ENCODE assay signal across 15 mouse cellular contexts in the genomic region with DNA sequence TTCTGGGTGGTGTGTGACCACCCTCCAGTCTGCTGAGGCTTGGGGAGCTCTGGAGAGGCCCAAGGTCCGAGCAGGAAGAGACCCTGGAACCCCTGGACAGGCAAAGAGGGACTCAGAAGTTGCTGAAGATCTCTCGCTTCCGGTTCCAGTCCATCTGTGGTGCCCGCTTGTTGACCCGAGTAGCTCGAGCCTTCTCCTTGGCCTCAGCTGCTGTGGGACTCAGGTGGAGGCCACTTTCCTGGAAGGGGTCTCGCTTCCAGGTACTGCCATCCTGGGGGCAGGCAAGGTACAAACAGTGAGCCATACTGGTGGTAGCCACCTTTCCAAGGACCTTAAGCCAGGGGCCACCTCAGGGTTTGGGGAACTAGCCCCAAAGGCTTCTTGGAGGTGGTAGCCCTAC. TPM values are rescaled to one million over a fixed set of nuclear protein-coding genes. Genes with fewer than 3 reads are reported as not detected.
A peak's percentile ranks its signal among the peaks of the same experiment; 100 is the strongest.
DNase-seq lines count a peak whose midpoint lies in the region; ATAC-seq and TF ChIP-seq lines count a peak whose summit lies in the region.
"Had no signal": no experiment of that assay in that cellular context is flagged by ENCODE, and none has a peak within 500 bp of the region (broad histone marks: within the 10 kb centered on the region; RNA-seq: fewer than 3 reads in every experiment).

No protein-coding gene starts in this region.

- no peak overlapping the region for H3K4me2 ChIP-seq in hindbrain, embryonic 14.5 days (replicated peaks)
- H3K4me2 ChIP-seq in neural tube, embryonic 13.5 days, result no peak overlapping the region
- no peak overlapping the region for H3K4me2 ChIP-seq in intestine, embryonic 14.5 days (ENCODE audit: low read length)
- no peak overlapping the region for H3K4me2 ChIP-seq in stomach, postnatal 0 days (replicated peaks; ENCODE audit: low read depth)

- H3K9me3 ChIP-seq in hindbrain, embryonic 10.5 days, result no peaks in the 10 kb centered on the region
- no peaks in the 10 kb centered on the region for H3K9me3 ChIP-seq in hindbrain, embryonic 14.5 days (ENCODE audit: control insufficient read depth, low read length)
- H3K9me3 ChIP-seq in neural tube, embryonic 13.5 days, result no peaks in the 10 kb centered on the region
- no peaks in the 10 kb centered on the region for H3K9me3 ChIP-seq in intestine, embryonic 14.5 days (ENCODE audit: control insufficient read depth, low read length)
- H3K9me3 ChIP-seq in stomach, postnatal 0 days (ENCODE audit: control insufficient read depth, low read length), result no peaks in the 10 kb centered on the region

- H3K36me3 ChIP-seq in hindbrain, embryonic 10.5 days, result peaks cover 32% of the 10 kb centered on the region
- H3K36me3 ChIP-seq in hindbrain, embryonic 14.5 days (replicated peaks; ENCODE audit: control insufficient read depth, insufficient read depth), result peaks cover 13% of the 10 kb centered on the region
- peaks cover 17% of the 10 kb centered on the region for H3K36me3 ChIP-seq in neural tube, embryonic 13.5 days
- H3K36me3 ChIP-seq in intestine, embryonic 14.5 days (ENCODE audit: control insufficient read depth, insufficient read depth, low read length), result peaks cover 13% of the 10 kb centered on the region
- H3K36me3 ChIP-seq in stomach, postnatal 0 days (ENCODE audit: control insufficient read depth, insufficient read depth, low read length), result peaks cover 3% of the 10 kb centered on the region; the same call in 1 of the 2 replicates

- no peak for TF ChIP-seq EP300 in stomach, postnatal 0 days (optimal IDR thresholded peaks at IDR 0.05)

- no peak for ATAC-seq in hindbrain, embryonic 14.5 days (ENCODE audit: low FRiP score)
- no peak for ATAC-seq in neural tube, embryonic 13.5 days (ENCODE audit: low read depth)
- ATAC-seq in intestine, embryonic 14.5 days (replicated peaks; ENCODE audit: low FRiP score, low TSS enrichment, low read depth), result no peak
- ATAC-seq in stomach, postnatal 0 days (ENCODE audit: low FRiP score, low TSS enrichment), result no peak

- H3K27ac ChIP-seq in hindbrain, embryonic 10.5 days, result peak overlapping the region; percentile 77
- no peak overlapping the region; the same call in 1 of the 2 replicates for H3K27ac ChIP-seq in hindbrain, embryonic 14.5 days
- peak overlapping the region; percentile 67; the same call in 1 of the 2 replicates for H3K27ac ChIP-seq in neural tube, embryonic 13.5 days (replicated peaks)
- peak overlapping the region; percentile 92 for H3K27ac ChIP-seq in intestine, embryonic 14.5 days (ENCODE audit: low read depth)
- peak overlapping the region; percentile 78 for H3K27ac ChIP-seq in stomach, postnatal 0 days (replicated peaks)

- H3K9ac ChIP-seq in hindbrain, embryonic 14.5 days, result no peak overlapping the region
- H3K9ac ChIP-seq in neural tube, embryonic 13.5 days, result no peak overlapping the region
- H3K9ac ChIP-seq in intestine, embryonic 14.5 days (ENCODE audit: low read length), result no peak overlapping the region
- H3K9ac ChIP-seq in stomach, postnatal 0 days (ENCODE audit: low read length), result no peak overlapping the region

- H3K27me3 ChIP-seq in hindbrain, embryonic 10.5 days (ENCODE audit: insufficient read depth, poor library complexity, severe bottlenecking), result no peaks in the 10 kb centered on the region
- no peaks in the 10 kb centered on the region for H3K27me3 ChIP-seq in hindbrain, embryonic 14.5 days (ENCODE audit: control insufficient read depth, insufficient read depth, low read length)
- H3K27me3 ChIP-seq in neural tube, embryonic 13.5 days, result no peaks in the 10 kb centered on the region
- no peaks in the 10 kb centered on the region for H3K27me3 ChIP-seq in intestine, embryonic 14.5 days (replicated peaks; ENCODE audit: control insufficient read depth, insufficient read depth, low read length)
- H3K27me3 ChIP-seq in stomach, postnatal 0 days (ENCODE audit: control insufficient read depth, insufficient read depth, low read length), result no peaks in the 10 kb centered on the region
- H3K27me3 ChIP-seq: CH12.LX had no signal

- TF ChIP-seq CTCF in stomach, postnatal 0 days (IDR thresholded peaks at IDR 0.05; ENCODE audit: low read depth), result no peak

- DNase-seq in hindbrain, embryonic 10.5 days (ENCODE audit: low spot score), result no peak
- DNase-seq in hindbrain, embryonic 14.5 days (ENCODE audit: low spot score), result no peak
- DNase-seq in neural tube, embryonic 10.5 days (ENCODE audit: extremely low spot score, low spot score), result no peak
- no peak for DNase-seq in intestine, embryonic 14.5 days (ENCODE audit: low spot score)
- DNase-seq in stomach, postnatal 0 days (ENCODE audit: low spot score), result no peak
- no peak for DNase-seq in left cerebral cortex, adult 8-10 months (ENCODE audit: low spot score in 2 of 2)
- no peak for DNase-seq in retina, postnatal 1 day
- DNase-seq: cerebellum, adult 9-11 months; gastrocnemius, postnatal 10 days; right cerebral cortex, adult 18-20 months had no signal

- no peak overlapping the region for H3K4me3 ChIP-seq in hindbrain, embryonic 10.5 days
- no peak overlapping the region for H3K4me3 ChIP-seq in hindbrain, embryonic 14.5 days (replicated peaks; ENCODE audit: low read length)
- no peak overlapping the region for H3K4me3 ChIP-seq in neural tube, embryonic 13.5 days
- H3K4me3 ChIP-seq in intestine, embryonic 14.5 days (ENCODE audit: low read depth, low read length), result no peak overlapping the region
- no peak overlapping the region for H3K4me3 ChIP-seq in stomach, postnatal 0 days (ENCODE audit: low read depth, low read length)

- H3K4me1 ChIP-seq in hindbrain, embryonic 10.5 days (replicated peaks), result peaks cover 57% of the 10 kb centered on the region
- no peaks in the 10 kb centered on the region for H3K4me1 ChIP-seq in hindbrain, embryonic 14.5 days (replicated peaks; ENCODE audit: control insufficient read depth, insufficient read depth, low read length)
- H3K4me1 ChIP-seq in neural tube, embryonic 13.5 days (replicated peaks), result peaks cover 31% of the 10 kb centered on the region
- H3K4me1 ChIP-seq in intestine, embryonic 14.5 days (replicated peaks; ENCODE audit: control insufficient read depth, insufficient read depth, low read length), result peaks cover 30% of the 10 kb centered on the region
- no peaks in the 10 kb centered on the region; the same call in 1 of the 2 replicates for H3K4me1 ChIP-seq in stomach, postnatal 0 days (replicated peaks; ENCODE audit: control insufficient read depth, insufficient read depth)

- 91% methylated on average over 7 of the region's 7 CpGs for WGBS in hindbrain, embryonic 10.5 days
- WGBS in hindbrain, embryonic 14.5 days, result 90% methylated on average over 7 of the region's 7 CpGs
- 88% methylated on average over 7 of the region's 7 CpGs for WGBS in neural tube, embryonic 13.5 days
- WGBS in intestine, embryonic 14.5 days, result 89% methylated on average over 7 of the region's 7 CpGs
- 88% methylated on average over 7 of the region's 7 CpGs for WGBS in stomach, postnatal 0 days

RNA-seq across cellular contexts. Expression of a gene that starts 7.6 kb away (rescaled TPM):
- 19.9 and 27.1 TPM in 2 replicates for polyA plus RNA-seq in hindbrain, embryonic 10.5 days (2016; fragmentation: Nextera tagmentation; extraction: Ambion mirVana)
- 7.8 and 8.2 TPM in 2 replicates for polyA plus RNA-seq in hindbrain, embryonic 14.5 days (2014; fragmentation: Nextera tagmentation; extraction: Ambion mirVana)
- 7.4 and 9.7 TPM in 2 replicates for polyA plus RNA-seq in neural tube, embryonic 13.5 days (2015; fragmentation: Nextera tagmentation; extraction: Ambion mirVana)
- polyA plus RNA-seq in intestine, embryonic 14.5 days (2014; fragmentation: Nextera tagmentation; extraction: Ambion mirVana), result 18.6 and 22.9 TPM in 2 replicates
- 8.0 and 8.4 TPM in 2 replicates for polyA plus RNA-seq in stomach, postnatal 0 days (2015; fragmentation: Nextera tagmentation; extraction: Ambion mirVana)
- 1 to 10 TPM; 5.7 to 7.0 (median 6.1) TPM for total RNA-seq in left cerebral cortex, adult 8-10 months (2022)

RNA-seq across cellular contexts. Expression of a gene that starts 7.7 kb away (rescaled TPM):
- 64.1 and 86.9 TPM in 2 replicates for polyA plus RNA-seq in hindbrain, embryonic 10.5 days (2016; fragmentation: Nextera tagmentation; extraction: Ambion mirVana)
- polyA plus RNA-seq in hindbrain, embryonic 14.5 days (2014; fragmentation: Nextera tagmentation; extraction: Ambion mirVana), result 74.7 and 76.7 TPM in 2 replicates
- polyA plus RNA-seq in neural tube, embryonic 13.5 days (2015; fragmentation: Nextera tagmentation; extraction: Ambion mirVana), result 62.5 and 73.0 TPM in 2 replicates
- 55.8 and 59.3 TPM in 2 replicates for polyA plus RNA-seq in intestine, embryonic 14.5 days (2014; fragmentation: Nextera tagmentation; extraction: Ambion mirVana)
- polyA plus RNA-seq in stomach, postnatal 0 days (2015; fragmentation: Nextera tagmentation; extraction: Ambion mirVana), result 36.2 and 37.0 TPM in 2 replicates
- 100 to 1,000 TPM; 123 to 148 (median 137) TPM for total RNA-seq in left cerebral cortex, adult 8-10 months (2022)

RNA-seq across cellular contexts. Expression of a gene that starts 10.0 kb away (rescaled TPM):
- polyA plus RNA-seq in hindbrain, embryonic 10.5 days (2016; fragmentation: Nextera tagmentation; extraction: Ambion mirVana), result 34.2 and 39.2 TPM in 2 replicates
- polyA plus RNA-seq in hindbrain, embryonic 14.5 days (2014; fragmentation: Nextera tagmentation; extraction: Ambion mirVana), result 53.5 and 56.9 TPM in 2 replicates
- 35.4 and 42.6 TPM in 2 replicates for polyA plus RNA-seq in neural tube, embryonic 13.5 days (2015; fragmentation: Nextera tagmentation; extraction: Ambion mirVana)
- polyA plus RNA-seq in intestine, embryonic 14.5 days (2014; fragmentation: Nextera tagmentation; extraction: Ambion mirVana), result 51.7 and 58.2 TPM in 2 replicates
- polyA plus RNA-seq in stomach, postnatal 0 days (2015; fragmentation: Nextera tagmentation; extraction: Ambion mirVana), result 37.9 and 38.0 TPM in 2 replicates
- 10 to 100 TPM; 41.0 to 47.7 (median 42.0) TPM for total RNA-seq in left cerebral cortex, adult 8-10 months (2022)

RNA-seq across cellular contexts. Expression of a gene that starts 18.1 kb away (rescaled TPM):
- polyA plus RNA-seq in hindbrain, embryonic 10.5 days (2016; fragmentation: Nextera tagmentation; extraction: Ambion mirVana), result not detected in 2 replicates
- 0.83 TPM in 1 of 2 replicates, not detected in the other for polyA plus RNA-seq in hindbrain, embryonic 14.5 days (2014; fragmentation: Nextera tagmentation; extraction: Ambion mirVana)
- not detected in 2 replicates for polyA plus RNA-seq in neural tube, embryonic 13.5 days (2015; fragmentation: Nextera tagmentation; extraction: Ambion mirVana)
- polyA plus RNA-seq in intestine, embryonic 14.5 days (2014; fragmentation: Nextera tagmentation; extraction: Ambion mirVana), result not detected in 2 replicates
- 1.2 and 1.8 TPM in 2 replicates for polyA plus RNA-seq in stomach, postnatal 0 days (2015; fragmentation: Nextera tagmentation; extraction: Ambion mirVana)
- total RNA-seq in left cerebral cortex, adult 8-10 months (2022), result under 1 TPM in 1 of 4 experiments, not detected in 3; 0.63 TPM
- total RNA-seq: CH12.LX; gastrocnemius, postnatal 10 days; liver, adult 2 months; megakaryocyte-erythroid progenitor cell, adult 5-6 weeks had no signal
- polyA plus RNA-seq: large intestine, adult 2 months; liver, adult 2 months had no signal

RNA-seq across cellular contexts. Expression of a gene that starts 29.4 kb away (rescaled TPM):
- polyA plus RNA-seq in hindbrain, embryonic 10.5 days (2016; fragmentation: Nextera tagmentation; extraction: Ambion mirVana), result 26.2 and 28.6 TPM in 2 replicates
- 22.8 and 25.6 TPM in 2 replicates for polyA plus RNA-seq in hindbrain, embryonic 14.5 days (2014; fragmentation: Nextera tagmentation; extraction: Ambion mirVana)
- polyA plus RNA-seq in neural tube, embryonic 13.5 days (2015; fragmentation: Nextera tagmentation; extraction: Ambion mirVana), result 20.9 and 22.2 TPM in 2 replicates
- 28.0 and 30.6 TPM in 2 replicates for polyA plus RNA-seq in intestine, embryonic 14.5 days (2014; fragmentation: Nextera tagmentation; extraction: Ambion mirVana)
- 9.7 and 12.4 TPM in 2 replicates for polyA plus RNA-seq in stomach, postnatal 0 days (2015; fragmentation: Nextera tagmentation; extraction: Ambion mirVana)
- total RNA-seq in left cerebral cortex, adult 8-10 months (2022), result 10 to 100 TPM; 30.4 to 40.9 (median 36.1) TPM
